Mouse (Mus musculus) midbrain, embryonic 13.5 days (tissue): ENCODE measurements around the gene Gbf1. TPM values are rescaled to one million over a fixed set of nuclear protein-coding genes. Genes with fewer than 3 reads are reported as not detected.
"Not testable (repeated sequence)": the region's sequence is repeated elsewhere in the genome, so short reads cannot be mapped to it uniquely, and the experiment has no call there.

ENCODE experiments used
- ATAC-seq: fragments of 200-750 bp; cut with Nextera tagmentation; 2 replicates; pipeline ENCODE4 v1.8.0; 2017; ENCODE audit warnings: mild to moderate bottlenecking, moderate TSS enrichment, moderate library complexity
- H3K27ac ChIP-seq: fragments of 300-500 bp; sonication (generic); 2 replicates; pipeline ENCODE4 v1.5.1; 2015; ENCODE audit warnings: inconsistent platforms, mild to moderate bottlenecking, moderate library complexity
- H3K27me3 ChIP-seq: fragments of 300-500 bp; sonication (generic); 2 replicates; pipeline ENCODE4 v1.6.1; 2015; ENCODE audit warnings: mild to moderate bottlenecking, inconsistent platforms
- H3K36me3 ChIP-seq: fragments of 300-500 bp; sonication (generic); 2 replicates; pipeline ENCODE4 v1.6.1; 2015; ENCODE audit warnings: mild to moderate bottlenecking, inconsistent platforms
- H3K4me1 ChIP-seq: fragments of 300-500 bp; sonication (generic); replicated peaks from 2 replicates; pipeline ENCODE4 v1.6.1; 2015; ENCODE audit warnings: inconsistent platforms
- H3K4me2 ChIP-seq: fragments of 300-500 bp; sonication (generic); replicated peaks from 2 replicates; pipeline ENCODE4 v1.6.1; 2015; ENCODE audit warnings: moderate library complexity, mild to moderate bottlenecking, inconsistent platforms
- H3K4me3 ChIP-seq: fragments of 300-500 bp; sonication (generic); replicated peaks from 2 replicates; pipeline ENCODE4 v1.5.1; 2015; ENCODE audit warnings: mild to moderate bottlenecking, inconsistent platforms
- H3K9ac ChIP-seq: fragments of 300-500 bp; sonication (generic); replicated peaks from 2 replicates; pipeline ENCODE4 v1.6.1; 2015; ENCODE audit warnings: mild to moderate bottlenecking, inconsistent platforms
- H3K9me3 ChIP-seq: fragments of 300-500 bp; sonication (generic); 2 replicates; pipeline ENCODE4 v1.6.1; 2016; ENCODE audit warnings: mild to moderate bottlenecking, inconsistent platforms
- WGBS: fragments of 180-500 bp; shearing (Covaris S2); methylation state at CpG from one replicate; pipeline ENCODE4 v1.1.7; 2015; 5-methylcytosine and 5-hydroxymethylcytosine counted together
- polyA plus RNA-seq: library from polyadenylated mRNA; unstranded; fragments of >200 nt; fragmentation: Nextera tagmentation; extraction: Ambion mirVana; gene quantifications from 2 replicates; pipeline ENCODE4 v1.2.1, GENCODE M21; 2015

The Gbf1 gene
- 68.2 and 70.5 TPM in 2 replicates for polyA plus RNA-seq

- peak within 1 kb of the TSS; percentile 83 for H3K9ac ChIP-seq
- ATAC-seq = peak; percentile 99
- H3K27me3 ChIP-seq = peaks cover 39% of the 10 kb centered on the region
- peak within 1 kb of the TSS; percentile 76 for H3K27ac ChIP-seq
- H3K9me3 ChIP-seq = no peaks in the 10 kb centered on the region
- H3K4me3 ChIP-seq = peak within 1 kb of the TSS; percentile 95
- H3K4me2 ChIP-seq = peak within 1 kb of the TSS; percentile 81
- WGBS = under 1% methylated on average over 37 of the region's 37 CpGs
- H3K4me1 ChIP-seq = peaks cover 59% of the 10 kb centered on the region
- H3K36me3 ChIP-seq = 0 out of 2 replicates have a peak, but pooled peaks cover 4% of the 10 kb centered on the region
Measured at GRCm38 (mm10) chr19:46152127-46152803, at the start of gene Gbf1. Gene Gbf1 (plus strand): TSS chr19:46152509.

DNA sequence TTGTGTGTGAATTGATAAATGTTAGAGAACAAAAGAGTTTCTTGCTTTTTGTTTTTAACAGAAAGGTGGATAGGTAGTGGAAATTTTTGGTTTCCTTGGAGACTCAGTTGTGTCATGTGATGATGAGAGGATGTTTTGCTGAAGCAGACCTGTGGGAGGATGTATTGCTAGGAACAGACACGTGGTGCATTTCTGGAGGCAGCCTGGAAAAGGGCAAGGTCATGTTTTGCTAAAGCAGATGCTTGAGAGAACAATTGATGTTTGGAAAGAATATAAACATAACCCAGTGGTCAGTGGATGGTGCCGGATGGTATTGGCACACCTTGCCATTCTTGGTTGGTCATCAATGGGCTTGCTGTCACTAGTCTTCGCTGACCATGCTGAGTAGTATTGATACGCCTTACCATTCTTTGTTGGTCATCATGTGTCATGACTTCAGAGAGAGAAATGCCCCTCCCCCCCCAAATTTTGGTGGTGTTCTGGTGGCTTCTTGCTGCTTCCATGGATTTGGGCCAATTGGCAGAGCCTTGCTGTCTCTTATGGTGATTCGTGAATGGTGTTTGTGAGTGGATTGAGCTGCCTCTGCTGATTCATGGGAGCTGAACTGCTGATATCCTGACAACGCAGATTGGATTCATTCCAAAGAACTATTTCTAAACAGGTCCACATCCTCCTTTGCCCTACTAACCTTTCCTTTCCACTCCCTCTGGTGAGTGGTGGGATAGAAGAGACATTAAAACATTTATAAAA, 48.7 kb upstream of the Gbf1 start:
- no peaks in the 10 kb centered on the region for H3K9me3 ChIP-seq
- WGBS = 85% methylated on average over 6 of the region's 6 CpGs
- no peak for ATAC-seq

DNA sequence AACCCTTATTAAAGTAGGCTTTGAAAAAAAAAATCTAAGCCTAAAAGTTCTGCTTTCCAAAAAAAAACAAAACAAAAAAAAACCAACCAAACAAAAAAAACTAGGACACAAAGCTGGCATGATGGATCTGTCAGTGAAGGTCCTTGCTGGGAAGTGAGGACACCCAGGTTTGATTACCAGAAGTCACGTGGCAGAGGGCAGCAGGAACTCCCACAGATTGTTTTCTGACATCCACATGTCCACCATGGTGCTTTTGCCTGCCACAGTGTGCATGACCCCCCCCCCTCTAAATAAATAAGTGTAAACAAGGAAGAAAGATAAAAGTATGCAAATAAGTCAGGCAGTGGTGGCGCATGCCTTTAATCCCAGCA, 48.1 kb upstream of the Gbf1 start:
- H3K4me1 ChIP-seq = no peaks in the 10 kb centered on the region
- no peak overlapping the region for H3K4me2 ChIP-seq
- no peak overlapping the region for H3K27ac ChIP-seq
- ATAC-seq = no peak
- H3K27me3 ChIP-seq = no peaks in the 10 kb centered on the region
- no peaks in the 10 kb centered on the region for H3K36me3 ChIP-seq
- no peak overlapping the region for H3K9ac ChIP-seq
- 82% methylated on average over 2 of the region's 2 CpGs for WGBS
- H3K4me3 ChIP-seq = no peak overlapping the region
- no peaks in the 10 kb centered on the region for H3K9me3 ChIP-seq

More for the DNA sequence above, 48.7 kb upstream of the Gbf1 start:
- no peak overlapping the region for H3K9ac ChIP-seq
- H3K27me3 ChIP-seq = no peaks in the 10 kb centered on the region
- no peak overlapping the region for H3K4me2 ChIP-seq
- H3K36me3 ChIP-seq = no peaks in the 10 kb centered on the region
- no peak overlapping the region for H3K4me3 ChIP-seq
- no peak overlapping the region for H3K27ac ChIP-seq
- H3K4me1 ChIP-seq = no peaks in the 10 kb centered on the region

DNA sequence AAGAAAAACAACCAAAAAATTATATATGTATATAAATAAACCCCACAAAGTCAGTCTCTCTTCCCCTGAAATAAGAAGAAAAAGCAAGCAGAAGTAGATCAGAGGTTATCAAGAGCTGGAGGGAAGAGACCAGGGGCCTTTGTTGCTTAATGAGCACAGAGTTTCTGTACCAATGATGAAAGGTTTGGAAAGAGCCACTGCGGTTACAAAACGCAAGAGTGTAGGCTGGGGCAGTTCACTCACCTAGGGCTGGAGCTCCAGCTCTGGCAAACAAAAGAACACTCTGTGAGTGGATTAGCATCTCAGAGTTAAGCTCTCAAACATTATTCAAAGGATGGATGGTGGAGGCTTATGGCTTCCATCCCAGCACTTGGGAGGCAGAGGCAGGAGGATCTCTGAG, 42.1 kb upstream of the Gbf1 start:
- no peak overlapping the region for H3K4me2 ChIP-seq
- WGBS = 83% methylated on average over 2 of the region's 2 CpGs
- no peak overlapping the region for H3K4me3 ChIP-seq
- ATAC-seq = no peak
- no peaks in the 10 kb centered on the region for H3K9me3 ChIP-seq
- H3K36me3 ChIP-seq = no peaks in the 10 kb centered on the region
- no peaks in the 10 kb centered on the region for H3K4me1 ChIP-seq
- no peak overlapping the region for H3K9ac ChIP-seq
- H3K27me3 ChIP-seq = no peaks in the 10 kb centered on the region
- no peak overlapping the region for H3K27ac ChIP-seq

- Histone ChIP-seq H3K9ac (no peak overlapping the region), H3K4me2 (no peak overlapping the region), H3K27ac (no peak overlapping the region), H3K36me3 (no peaks in the 10 kb centered on the region), H3K9me3 (no peaks in the 10 kb centered on the region), H3K4me1 (no peaks in the 10 kb centered on the region), H3K27me3 (no peaks in the 10 kb centered on the region), H3K4me3 (no peak overlapping the region)
- ATAC-seq = no peak
- WGBS = 92% methylated on average over 5 of the region's 5 CpGs
Measured at GRCm38 (mm10) chr19:46110781-46111180, 41.5 kb upstream of the Gbf1 start.

DNA sequence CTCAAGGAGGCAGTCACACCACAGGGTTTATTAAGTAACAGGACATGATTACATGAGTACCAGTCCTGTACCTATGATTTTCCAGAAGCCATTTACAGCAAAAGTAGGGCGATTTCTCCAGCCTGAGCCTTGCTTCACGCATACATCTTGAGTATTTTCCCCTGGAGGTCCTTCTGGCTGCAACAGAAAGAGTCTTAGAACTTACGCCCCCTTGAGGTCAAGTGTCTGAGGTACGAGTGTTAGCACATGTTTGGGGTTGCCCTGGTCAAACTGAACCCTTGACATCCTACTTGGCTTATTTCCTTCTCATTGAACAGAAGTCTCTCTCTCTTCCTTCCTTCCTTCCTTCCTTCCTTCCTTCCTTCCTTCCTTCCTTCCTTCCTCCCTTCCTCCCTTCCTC, 37.7 kb upstream of the Gbf1 start:
- Histone ChIP-seq H3K4me3 (no peak overlapping the region), H3K4me2 (no peak overlapping the region), H3K27me3 (no peaks in the 10 kb centered on the region), H3K4me1 (no peaks in the 10 kb centered on the region), H3K36me3 (no peaks in the 10 kb centered on the region), H3K9me3 (no peaks in the 10 kb centered on the region), H3K9ac (no peak overlapping the region), H3K27ac (no peak overlapping the region)
- ATAC-seq = no peak
- WGBS = 47% methylated on average over 4 of the region's 4 CpGs

GRCm38 (mm10) chr19:46119458-46119857, 32.9 kb upstream of the Gbf1 start:
- Histone ChIP-seq H3K27me3 (no peaks in the 10 kb centered on the region), H3K36me3 (no peaks in the 10 kb centered on the region), H3K4me1 (no peaks in the 10 kb centered on the region)

DNA sequence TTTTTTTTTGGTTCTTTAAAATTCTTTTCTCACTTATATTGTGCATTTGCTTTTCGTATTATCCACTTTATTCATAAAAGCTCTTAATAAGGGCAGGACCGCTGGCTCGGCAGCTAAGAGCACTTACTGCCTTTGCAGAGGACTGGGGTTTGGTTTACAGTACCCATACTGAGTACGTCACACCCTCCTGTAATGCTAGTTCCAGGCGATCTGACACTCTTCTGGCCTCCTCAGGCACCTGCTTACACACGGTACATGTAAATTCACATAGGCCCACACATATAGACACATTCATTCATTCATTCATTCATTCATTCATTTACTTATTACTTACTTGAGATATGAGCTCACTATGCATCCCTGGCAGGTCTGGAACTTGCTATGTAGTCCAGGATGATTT, 31.4 kb upstream of the Gbf1 start:
- no peaks in the 10 kb centered on the region for H3K9me3 ChIP-seq
- ATAC-seq = no peak
- no peak overlapping the region for H3K27ac ChIP-seq
- H3K4me3 ChIP-seq = no peak overlapping the region
- H3K4me2 ChIP-seq = no peak overlapping the region
- no peak overlapping the region for H3K9ac ChIP-seq
- H3K36me3 ChIP-seq = no peaks in the 10 kb centered on the region
- no peaks in the 10 kb centered on the region for H3K4me1 ChIP-seq
- whole genome bisulfite sequencing = 82% methylated on average over 6 of the region's 6 CpGs
- H3K27me3 ChIP-seq = no peaks in the 10 kb centered on the region

More at GRCm38 (mm10) chr19:46119458-46119857, 32.9 kb upstream of the Gbf1 start:
- no peak overlapping the region for H3K4me3 ChIP-seq
- WGBS = 90% methylated on average over 3 of the region's 3 CpGs
- H3K9me3 ChIP-seq = no peaks in the 10 kb centered on the region
- no peak for ATAC-seq
- H3K27ac ChIP-seq = no peak overlapping the region
- no peak overlapping the region for H3K9ac ChIP-seq
- no peak overlapping the region for H3K4me2 ChIP-seq

- Histone ChIP-seq H3K4me2 (no peak overlapping the region), H3K9me3 (no peaks in the 10 kb centered on the region), H3K9ac (no peak overlapping the region), H3K4me3 (no peak overlapping the region), H3K27ac (no peak overlapping the region), H3K36me3 (no peaks in the 10 kb centered on the region), H3K27me3 (0 out of 2 replicates have a peak, but pooled peaks cover 5% of the 10 kb centered on the region), H3K4me1 (no peaks in the 10 kb centered on the region)
- no peak for ATAC-seq
- WGBS = 85% methylated on average over 3 of the region's 3 CpGs
Measured at GRCm38 (mm10) chr19:46123876-46124275, 28.4 kb upstream of the Gbf1 start.

GRCm38 (mm10) chr19:46124651-46125050, 27.7 kb upstream of the Gbf1 start:
- no peak overlapping the region for H3K27ac ChIP-seq
- H3K4me1 ChIP-seq = no peaks in the 10 kb centered on the region
- H3K36me3 ChIP-seq = no peaks in the 10 kb centered on the region
- 0 out of 2 replicates have a peak, but pooled peaks cover 5% of the 10 kb centered on the region for H3K27me3 ChIP-seq
- ATAC-seq = no peak
- H3K4me3 ChIP-seq = no peak overlapping the region
- no peak overlapping the region for H3K9ac ChIP-seq
- no peak overlapping the region for H3K4me2 ChIP-seq
- H3K9me3 ChIP-seq = no peaks in the 10 kb centered on the region

GRCm38 (mm10) chr19:46126301-46126700, 26.0 kb upstream of the Gbf1 start:
- H3K4me2 ChIP-seq = no peak overlapping the region
- H3K4me1 ChIP-seq = no peaks in the 10 kb centered on the region
- ATAC-seq = no peak
- H3K9ac ChIP-seq = no peak overlapping the region
- no peak overlapping the region for H3K4me3 ChIP-seq
- H3K27me3 ChIP-seq = peaks cover 19% of the 10 kb centered on the region
- no peaks in the 10 kb centered on the region for H3K36me3 ChIP-seq
- H3K9me3 ChIP-seq = no peaks in the 10 kb centered on the region
- WGBS = 86% methylated on average over 4 of the region's 4 CpGs
- H3K27ac ChIP-seq = no peak overlapping the region

GRCm38 (mm10) chr19:46129737-46130136, 22.6 kb upstream of the Gbf1 start:
- not testable (repeated sequence) for H3K9ac ChIP-seq, ATAC-seq, H3K4me2 ChIP-seq, H3K4me3 ChIP-seq, H3K4me1 ChIP-seq, H3K27ac ChIP-seq, H3K9me3 ChIP-seq, H3K36me3 ChIP-seq
- WGBS = 75% methylated on average over 6 of the region's 6 CpGs
- H3K27me3 ChIP-seq = peaks cover 53% of the 10 kb centered on the region
